Mouse (Mus musculus) layer of hippocampus, postnatal 10 days (tissue): Measurements from ENCODE around the gene Gm42715. TPM values are rescaled to one million over a fixed set of nuclear protein-coding genes. Genes with fewer than 3 reads are reported as not detected.

ENCODE experiments used
- DNase-seq, 2 experiments: peaks; one replicate each; pipeline ENCODE4 v3.0.0; 2021; ENCODE audit warnings: low spot score in 2 of 2
- total RNA-seq, 2 experiments: library from RNA; stranded (reverse); gene quantifications; 2 replicates each; pipeline ENCODE4 v1.2.3; 2021

The Gm42715 gene
- total RNA-seq, 2 experiments from 2014 or later: 11.2 to 19.2 TPM

DNA sequence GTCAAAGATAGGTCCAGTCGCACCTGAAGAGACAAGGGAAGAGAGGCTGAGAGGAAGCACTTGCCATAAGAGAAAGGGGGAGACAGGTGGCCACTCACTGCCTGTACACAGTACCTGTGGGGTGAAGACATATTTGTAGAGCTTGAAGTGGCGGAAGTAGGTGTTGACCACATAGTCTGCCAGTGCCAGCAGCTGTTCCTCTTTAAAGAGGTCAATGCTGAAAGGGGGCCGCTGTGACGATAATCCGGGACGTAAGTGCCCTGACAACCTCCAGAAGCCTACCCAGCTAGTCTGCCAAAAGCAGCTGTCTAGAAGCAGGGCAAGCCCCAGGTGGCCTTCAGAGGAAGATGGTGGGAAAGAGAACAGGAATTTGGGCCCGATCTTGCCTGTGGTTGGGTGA lies 65.6 kb downstream of the Gm42715 start:
- DNase-seq: no peak

DNA sequence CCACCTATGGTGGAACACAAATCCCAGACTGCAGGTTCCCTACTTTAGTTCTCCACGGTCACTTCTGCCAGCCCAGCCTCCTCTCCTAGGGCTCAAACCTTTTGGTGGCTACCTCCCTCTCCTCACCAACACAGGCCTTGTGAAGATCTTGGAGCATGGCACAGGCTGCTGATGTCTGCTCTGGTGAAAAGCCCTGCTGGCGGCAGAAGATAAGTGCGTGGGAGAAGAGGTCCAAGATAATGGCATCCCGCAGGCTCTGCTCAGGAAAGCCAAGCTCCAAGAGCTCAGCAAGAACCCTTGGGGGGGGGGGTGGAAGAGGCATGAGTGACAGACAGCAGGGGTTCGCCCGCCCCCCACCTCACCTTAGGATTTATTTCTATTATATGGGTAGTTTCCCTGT lies 66.8 kb downstream of the Gm42715 start:
- no peak for DNase-seq

DNA sequence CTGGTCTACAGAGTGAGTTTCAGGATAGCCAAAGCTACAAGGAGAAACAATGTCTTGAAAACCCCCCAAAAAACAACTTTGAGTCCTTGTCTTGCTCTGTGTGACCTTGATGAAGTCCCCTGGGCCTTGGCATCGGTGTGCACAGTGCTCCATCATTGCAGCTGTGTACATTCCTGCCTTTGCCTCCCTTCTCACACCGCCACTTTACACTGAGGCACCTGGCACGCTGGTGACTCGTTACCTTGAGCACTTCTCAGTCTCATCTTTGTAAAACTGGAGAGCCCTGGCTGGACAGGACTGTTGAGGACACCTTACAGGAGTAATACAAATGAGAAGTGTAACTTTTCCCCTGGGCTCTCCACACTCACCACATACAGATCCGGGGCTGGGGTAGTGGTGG lies 67.8 kb downstream of the Gm42715 start:
- DNase-seq: no peak

DNA sequence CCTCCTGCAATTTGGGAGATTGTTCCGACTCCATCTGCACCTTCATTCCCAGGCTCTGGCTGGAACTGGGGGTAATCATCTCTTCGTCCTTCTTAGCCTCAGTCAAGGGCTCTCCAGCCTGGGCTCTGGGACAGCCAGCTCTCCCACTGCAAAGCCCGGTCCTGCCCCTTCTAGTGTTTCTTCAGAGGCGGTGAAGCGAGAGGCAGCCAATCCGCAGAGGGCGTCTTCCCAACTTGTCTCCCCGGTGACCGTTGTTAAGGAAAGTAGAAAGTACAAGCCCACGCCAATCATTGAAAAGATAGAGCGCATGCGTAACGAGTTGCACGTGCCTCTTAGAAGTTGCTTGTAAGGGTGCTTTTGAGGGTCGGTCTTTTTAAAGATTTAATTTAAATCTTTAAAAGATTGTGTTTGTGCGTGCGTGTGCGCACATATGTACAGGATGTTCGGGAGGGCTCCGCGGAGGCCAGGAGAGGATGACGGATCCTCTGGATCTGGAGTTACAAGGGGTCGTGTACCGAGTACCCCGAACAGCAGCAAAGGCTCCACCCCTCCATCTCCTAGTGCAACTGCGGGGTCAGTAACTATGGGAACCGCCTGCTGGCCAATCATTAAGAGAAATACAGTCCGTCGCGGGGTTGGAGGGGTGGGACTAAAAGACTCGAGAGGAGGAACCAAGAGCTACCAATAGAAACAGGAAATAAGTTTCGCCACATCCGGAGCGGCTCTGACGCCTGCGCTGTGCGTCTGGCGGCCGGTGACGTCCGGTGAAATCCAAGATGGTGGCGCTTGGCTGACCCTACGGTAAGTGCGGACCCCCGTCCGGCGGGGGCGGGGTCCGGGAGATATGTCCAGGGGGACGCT lies 68.9 kb downstream of the Gm42715 start, which contains the start of the genes Ccdc189 and Rnf40:
Ccdc189 (minus strand) TSS at position 585 of the 861 bp plus-strand sequence.
Rnf40 (plus strand) TSS at position 757 of the 861 bp plus-strand sequence.
- peak; percentile 89 to 91 for DNase-seq

DNA sequence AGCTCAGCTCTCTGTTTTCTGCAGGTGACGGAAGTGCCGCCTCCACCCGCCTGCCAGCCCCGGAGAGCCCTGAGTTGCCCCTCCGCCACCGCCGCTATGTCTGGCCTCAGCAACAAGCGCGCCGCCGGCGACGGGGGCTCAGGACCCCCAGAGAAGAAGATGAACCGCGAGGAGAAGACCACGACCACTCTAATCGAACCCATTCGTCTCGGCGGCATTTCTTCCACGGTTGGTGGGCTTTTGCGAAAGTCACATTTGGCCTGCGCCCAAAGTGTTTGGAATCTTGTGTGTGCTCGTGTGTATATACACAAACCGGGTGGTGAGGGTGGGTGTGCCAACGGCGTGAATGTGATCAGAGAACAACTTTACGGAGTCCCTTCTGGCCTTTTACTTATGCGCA lies 69.5 kb downstream of the Gm42715 start:
- DNase-seq: peak in 1 of 2 experiments; percentile 30

DNA sequence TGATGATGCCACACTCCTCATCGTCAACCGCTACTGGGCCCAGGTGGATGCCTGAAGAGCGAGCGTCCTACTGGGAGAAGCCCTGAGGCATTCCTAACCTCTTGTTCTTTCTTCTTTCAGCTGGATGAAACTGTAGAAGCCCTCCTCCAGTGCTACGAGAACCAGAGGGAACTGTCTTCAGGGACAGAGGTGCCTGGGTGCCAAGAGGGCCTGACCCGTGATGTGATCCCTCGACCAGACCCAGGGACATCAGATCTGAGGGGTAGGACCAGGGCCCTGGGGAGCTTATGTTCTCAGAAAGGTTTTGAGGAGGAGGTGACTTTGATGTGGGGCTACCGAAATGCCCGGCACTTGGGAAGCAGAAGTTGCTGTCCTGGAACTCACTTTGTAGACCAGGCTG lies 70.3 kb downstream of the Gm42715 start:
- no peak for DNase-seq

DNA sequence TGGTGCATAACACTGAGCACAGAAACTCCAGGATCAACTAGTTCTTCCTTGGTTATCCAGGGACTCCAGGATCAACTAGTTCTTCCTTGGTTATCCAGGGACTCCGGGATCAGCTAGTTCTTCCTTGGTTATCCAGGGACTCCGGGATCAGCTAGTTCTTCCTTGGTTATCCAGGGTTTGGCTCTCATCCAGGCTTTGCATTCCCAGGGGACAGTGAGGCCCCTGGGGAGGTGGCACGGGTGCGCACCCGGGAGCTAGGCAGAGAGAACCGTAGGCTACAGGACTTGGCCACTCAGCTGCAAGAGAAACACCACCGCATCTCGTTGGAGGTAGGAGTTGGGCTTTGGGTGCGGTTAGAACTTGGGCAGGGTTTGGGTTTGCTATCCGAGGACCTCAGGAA lies 71.7 kb downstream of the Gm42715 start:
- DNase-seq: no peak

DNA sequence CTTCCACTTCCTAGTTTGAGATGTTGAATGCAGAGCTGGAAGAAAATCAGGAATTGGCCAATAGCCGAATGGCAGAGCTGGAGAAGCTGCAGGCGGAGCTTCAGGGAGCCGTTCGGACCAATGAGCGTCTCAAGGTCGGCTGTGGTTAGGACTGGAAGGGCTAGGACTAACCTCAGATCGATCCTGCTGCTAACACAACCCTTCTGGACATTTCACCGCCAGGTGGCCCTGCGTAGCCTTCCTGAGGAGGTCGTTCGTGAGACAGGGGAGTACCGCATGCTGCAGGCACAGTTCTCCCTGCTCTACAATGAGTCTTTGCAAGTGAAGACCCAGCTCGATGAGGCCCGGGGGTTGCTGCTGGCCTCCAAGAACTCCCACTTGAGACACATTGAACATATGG lies 73.2 kb downstream of the Gm42715 start:
- DNase-seq: no peak

DNA sequence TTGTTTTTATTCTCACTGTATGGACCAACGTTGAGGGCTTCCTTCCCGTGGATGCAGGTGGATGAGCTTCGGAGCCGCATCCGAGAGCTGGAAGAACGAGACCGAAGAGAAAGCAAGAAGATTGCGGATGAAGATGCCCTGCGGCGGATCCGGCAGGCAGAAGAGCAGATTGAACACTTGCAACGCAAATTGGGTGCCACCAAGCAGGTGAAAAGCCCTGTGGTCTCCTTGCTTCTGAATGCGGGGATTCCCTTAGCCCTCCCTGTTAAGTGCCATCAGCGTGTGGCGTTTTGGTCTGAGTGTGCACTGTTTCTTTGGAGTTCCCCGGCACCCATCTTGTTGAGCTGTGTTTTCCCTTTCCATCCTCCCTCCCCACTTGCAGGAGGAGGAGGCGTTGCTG lies 77.4 kb downstream of the Gm42715 start:
- DNase-seq: no peak

DNA sequence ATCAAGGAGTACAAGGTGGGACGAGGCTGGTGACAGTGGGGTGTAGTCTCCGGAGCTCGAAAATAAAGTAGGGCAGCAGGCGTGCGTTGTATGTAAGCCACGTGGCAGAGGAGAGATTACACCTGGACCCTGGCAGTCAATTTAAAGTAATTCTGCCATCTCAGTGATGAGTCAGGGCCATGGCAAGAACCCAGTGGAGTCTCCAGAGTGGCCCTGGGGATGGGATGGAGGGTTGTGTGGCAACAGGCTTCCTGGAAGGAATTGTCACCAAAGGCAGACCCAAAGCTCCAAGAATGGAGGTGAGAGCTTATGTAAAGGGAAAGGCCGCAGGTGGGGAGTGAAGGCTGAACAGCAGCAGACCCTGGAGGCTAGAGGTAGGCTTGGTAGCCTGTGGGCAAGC lies 81.2 kb downstream of the Gm42715 start:
- DNase-seq: no peak

DNA sequence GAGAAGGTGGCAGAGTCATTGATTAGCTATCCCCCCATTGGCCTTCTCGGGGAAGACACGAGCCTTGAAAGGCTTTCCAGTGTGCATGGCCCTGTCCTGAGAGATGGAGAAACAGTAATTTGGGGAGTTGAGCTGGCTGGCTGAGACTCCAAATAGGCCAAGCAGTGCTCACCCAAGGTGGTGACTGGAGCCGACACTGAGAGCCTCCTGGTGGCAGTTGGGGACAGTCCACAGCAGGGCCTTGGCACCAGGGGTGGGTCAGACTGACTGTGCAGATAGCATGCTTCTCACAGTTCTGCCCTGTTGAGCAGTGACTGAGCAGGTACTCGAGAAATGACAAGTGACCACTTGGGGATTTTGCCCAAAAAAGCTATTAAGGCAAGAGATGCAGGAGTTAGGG lies 82.4 kb downstream of the Gm42715 start:
- no peak for DNase-seq

DNA sequence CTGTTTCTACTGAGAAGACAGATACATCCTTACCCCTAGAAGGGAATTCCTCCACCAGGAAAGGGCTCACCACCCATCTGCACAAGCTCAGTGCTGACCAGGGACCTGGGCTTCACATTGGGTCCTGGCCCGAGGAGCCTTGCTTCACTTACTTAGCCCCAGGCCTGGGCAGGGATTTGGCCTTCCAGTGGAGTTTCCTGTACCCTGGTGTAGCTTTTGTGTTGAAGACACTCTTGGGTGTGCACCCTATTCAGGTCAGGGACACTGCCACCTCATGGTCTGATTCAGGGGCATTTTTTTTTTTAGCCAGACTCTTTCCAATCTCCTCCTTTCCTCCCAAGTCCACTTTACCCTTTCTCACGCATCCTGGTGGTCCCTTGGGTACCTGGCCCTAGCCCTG lies 83.5 kb downstream of the Gm42715 start:
- DNase-seq: no peak

DNA sequence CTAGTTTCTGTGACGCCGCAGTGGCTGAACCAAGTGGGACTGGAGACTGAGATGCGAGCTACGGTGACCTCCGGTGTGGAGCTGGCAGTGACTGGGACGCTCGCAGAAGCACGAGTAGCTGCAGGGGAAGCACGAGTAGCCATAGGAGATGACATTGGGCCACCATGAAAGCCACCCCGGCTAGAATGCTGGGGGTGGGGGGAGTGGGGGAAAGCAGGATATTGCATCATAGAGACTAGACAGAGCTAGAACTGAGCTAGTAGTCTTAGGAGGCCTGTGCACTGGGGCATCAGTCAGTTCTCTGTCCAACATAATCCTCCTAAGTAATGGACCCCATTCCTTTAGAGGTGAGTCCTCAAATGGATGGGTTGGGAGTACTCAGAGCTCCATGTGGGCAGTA lies 84.9 kb downstream of the Gm42715 start:
- DNase-seq: no peak

DNA sequence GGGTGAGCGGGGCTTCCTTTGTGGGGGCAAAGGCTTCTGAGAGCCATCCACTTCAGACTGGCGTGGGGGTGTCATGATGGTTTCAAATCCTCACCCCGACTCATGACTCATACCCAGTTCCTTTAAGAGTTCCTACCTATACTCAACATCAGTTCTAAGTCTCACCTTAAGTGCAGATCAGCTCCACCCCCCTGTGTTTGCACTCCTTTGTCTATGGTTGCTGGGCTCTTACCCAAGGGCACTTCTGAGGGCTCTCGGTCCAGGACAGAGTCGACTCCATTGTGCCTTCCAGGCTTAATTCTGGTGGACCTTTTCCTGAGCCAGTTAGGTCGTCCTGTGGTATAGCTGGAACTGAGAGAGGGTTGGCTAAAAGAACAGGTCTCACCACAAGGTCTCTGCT lies 87.8 kb downstream of the Gm42715 start:
- no peak for DNase-seq

DNA sequence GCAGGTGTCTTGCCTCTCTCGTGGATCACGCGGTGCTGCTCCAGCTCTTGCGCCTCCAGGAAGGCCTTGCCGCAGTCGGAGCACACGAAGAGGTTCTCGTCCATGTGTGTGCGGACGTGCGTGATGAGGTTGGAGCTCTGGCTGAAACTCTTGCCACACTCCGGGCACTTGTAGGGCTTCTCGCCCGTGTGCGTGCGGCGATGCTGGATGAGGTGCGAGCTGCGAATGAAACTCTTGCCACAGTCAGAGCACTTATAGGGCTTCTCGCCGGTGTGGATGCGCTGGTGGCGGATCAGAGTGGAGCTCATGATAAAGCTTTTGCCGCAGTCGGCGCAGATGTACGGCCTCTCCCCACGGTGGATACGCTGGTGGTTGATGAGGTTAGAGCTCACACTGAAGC lies 91.6 kb downstream of the Gm42715 start:
- DNase-seq: no peak

DNA sequence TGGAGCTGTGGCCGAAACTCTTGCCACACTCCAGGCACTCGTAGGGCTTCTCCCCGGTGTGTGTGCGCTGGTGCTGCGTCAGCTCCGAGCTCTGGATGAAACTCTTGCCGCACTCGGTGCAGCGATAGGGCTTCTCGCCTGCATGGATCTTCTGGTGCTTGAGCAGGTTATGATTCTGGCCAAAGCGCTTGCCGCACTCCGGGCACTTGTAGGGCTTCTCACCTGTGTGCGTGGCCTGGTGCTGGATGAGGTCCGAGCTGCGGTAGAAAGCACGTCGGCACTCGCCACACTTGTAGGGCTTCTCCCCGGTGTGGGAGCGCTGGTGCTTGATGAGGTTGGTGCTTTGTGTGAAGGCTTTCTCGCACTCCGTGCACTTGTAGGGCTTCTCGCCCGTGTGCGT lies 92.2 kb downstream of the Gm42715 start:
- DNase-seq: no peak

DNA sequence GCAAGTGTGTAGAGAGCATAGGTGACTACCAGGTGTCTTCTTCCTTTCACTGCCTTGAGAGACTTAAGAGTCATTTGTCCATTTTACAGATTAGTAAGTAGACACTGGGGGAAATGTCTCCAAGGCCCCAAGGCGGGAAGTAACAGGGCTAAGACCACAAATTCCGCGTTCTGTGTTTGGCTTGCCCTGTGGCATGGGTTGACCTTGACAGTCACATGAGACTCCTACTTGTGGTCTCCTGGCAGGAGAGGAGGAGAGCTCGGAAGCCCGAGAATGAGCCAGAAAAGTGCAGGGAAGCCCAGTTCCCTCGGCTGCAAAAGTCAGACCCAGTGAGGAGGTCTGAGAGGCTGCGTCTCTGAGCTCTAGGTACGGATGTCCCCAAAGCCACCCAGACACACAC lies 94.1 kb downstream of the Gm42715 start:
- DNase-seq: no peak

DNA sequence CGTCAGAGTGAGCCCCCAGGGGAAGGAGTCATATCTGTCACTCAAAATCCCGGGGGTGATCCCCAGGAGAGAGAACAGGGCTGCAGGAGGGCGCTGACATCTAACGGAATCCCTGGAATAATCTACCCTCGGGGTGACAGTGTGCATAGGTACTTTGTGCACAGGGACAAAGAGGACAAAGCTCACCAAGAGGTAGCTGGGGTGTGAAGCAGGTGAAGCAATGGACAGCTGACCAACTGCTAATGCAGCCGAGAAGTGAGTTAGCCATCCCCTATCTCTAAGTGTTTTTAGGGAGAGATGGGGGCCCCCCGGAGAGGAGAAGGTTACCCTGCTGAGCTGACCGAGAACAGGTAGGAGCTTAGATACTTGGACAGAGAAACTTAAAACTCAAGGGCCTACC lies 94.7 kb downstream of the Gm42715 start:
- DNase-seq: no peak

DNA sequence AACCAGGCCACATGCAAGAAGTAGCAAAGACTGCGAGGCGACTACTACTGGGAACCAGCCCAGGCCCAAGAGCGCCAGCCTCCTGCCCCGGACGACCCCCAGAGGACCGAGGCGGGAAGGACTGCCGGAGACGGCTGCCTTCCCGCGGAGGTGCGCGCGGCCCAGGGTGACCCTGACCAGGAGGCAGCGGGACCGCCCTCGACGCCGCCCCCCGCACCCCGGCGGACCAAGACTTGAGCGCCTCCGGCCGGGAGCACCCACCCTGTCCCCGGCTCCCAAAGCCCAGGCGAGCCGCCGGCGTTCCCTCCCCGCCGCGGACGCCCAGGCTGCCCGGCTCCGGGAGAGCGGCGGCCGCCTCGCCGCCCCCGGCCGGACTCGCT lies 95.1 kb downstream of the Gm42715 start:
- peak; percentile 41 to 52 for DNase-seq

DNA sequence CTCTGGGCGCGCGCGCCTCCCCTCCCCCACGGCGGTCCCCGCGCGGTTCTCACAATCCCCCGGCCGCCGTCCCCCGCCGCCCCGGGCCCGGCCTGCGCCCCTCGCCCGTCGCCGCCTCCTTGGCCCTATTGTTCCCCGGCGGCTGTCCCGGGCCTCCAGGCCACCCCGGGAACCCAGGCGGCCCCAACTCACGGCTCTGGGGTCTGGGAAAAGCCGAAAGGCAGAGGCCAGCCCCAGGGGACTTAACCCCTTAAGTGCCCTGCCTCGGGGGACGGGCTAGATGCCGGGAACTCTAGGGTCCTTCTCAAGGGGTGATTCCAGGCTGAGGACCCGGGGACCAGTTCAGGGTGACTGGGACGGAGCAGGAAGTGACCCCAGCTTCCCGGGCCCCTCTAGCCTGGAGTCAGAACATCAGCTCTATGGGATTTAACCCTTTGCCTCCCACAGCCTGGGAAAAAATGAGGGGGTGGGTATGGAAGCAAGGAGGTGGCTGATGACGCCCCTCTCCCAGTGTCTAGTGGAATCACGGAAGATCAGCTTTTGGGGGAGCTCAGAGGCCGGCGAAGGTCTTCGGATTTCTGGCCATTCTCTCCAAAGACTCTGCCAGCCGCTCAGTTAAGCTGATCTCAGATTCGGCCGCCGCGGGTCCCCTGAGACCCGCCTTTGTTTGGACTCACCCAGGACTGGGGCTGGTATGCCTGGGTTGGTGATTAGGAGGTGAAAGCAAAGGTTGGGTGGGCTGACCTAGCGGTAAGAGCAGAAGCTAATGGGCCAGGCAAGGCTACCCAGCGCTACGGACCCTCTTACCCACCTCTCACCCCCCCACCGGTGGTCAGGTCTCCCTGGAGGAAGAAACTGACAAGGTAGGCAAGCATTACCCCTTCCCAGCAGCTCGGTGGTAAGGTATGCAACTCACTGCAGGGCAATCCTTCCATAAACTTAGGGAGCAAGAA lies 95.8 kb downstream of the Gm42715 start, which contains the start of gene Zfp629:
Zfp629 (minus strand) TSS at position 907 of the 953 bp plus-strand sequence.
- peak; percentile 85 for DNase-seq

DNA sequence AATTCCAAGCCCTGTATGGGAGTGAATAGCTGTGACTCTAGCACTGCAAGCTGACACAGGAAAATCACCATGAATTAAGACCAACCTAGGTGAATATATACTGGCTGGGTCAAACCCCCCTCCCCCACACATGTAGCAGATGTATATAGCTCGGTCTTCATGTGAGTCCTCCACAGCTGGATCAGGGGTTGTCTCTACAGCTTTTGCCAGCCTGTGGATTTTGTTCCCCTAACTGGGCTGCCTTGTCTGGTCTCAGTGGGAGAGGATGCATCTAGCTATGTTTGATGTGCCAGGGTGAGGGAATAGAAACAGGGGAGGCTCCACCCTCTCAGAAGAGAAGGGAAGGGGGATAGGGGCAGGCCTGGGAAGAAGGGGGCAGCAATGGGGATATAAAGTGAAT lies 97.0 kb downstream of the Gm42715 start:
- DNase-seq: no peak
